Mouse (Mus musculus) liver, adult (tissue): ENCODE data around the gene Fam189a2.

Experiments
- GATA4 ChIP-seq: IDR thresholded peaks from 2 replicates; pipeline ENCODE4 v1.6.1; 2014; ENCODE audit warnings: mild to moderate bottlenecking, low read length; ENCODE audit not compliant: insufficient replicate concordance

The Fam189a2 gene

GRCm38 (mm10) chr19:23946026-23946685, 84.7 kb downstream of the Fam189a2 start:
- TF ChIP-seq GATA4: no peak

- no peak for TF ChIP-seq GATA4
Observed at GRCm38 (mm10) chr19:23942886-23943285, 87.9 kb downstream of the Fam189a2 start.

GRCm38 (mm10) chr19:23941422-23941949, 89.3 kb downstream of the Fam189a2 start:
- no peak for TF ChIP-seq GATA4

GRCm38 (mm10) chr19:23930826-23931225, 100.0 kb downstream of the Fam189a2 start:
- no peak for TF ChIP-seq GATA4

GRCm38 (mm10) chr19:23925541-23925940, 105.3 kb downstream of the Fam189a2 start:
- TF ChIP-seq GATA4: no peak

GRCm38 (mm10) chr19:23924791-23925190, 106.0 kb downstream of the Fam189a2 start:
- no peak for TF ChIP-seq GATA4

- TF ChIP-seq GATA4: no peak
Observed at GRCm38 (mm10) chr19:23924057-23924456, 106.8 kb downstream of the Fam189a2 start.
